Mouse (Mus musculus) bone marrow, adult 2 months (tissue): ENCODE results near the gene Prim2.

Experiments
- CTCF ChIP-seq: fragments of 200-500 bp; IDR thresholded peaks from 2 replicates; pipeline ENCODE4 v1.5.1; 2011; ENCODE audit warnings: low read length, control low read depth; ENCODE audit not compliant: control insufficient read depth, insufficient read depth
- POLR2A ChIP-seq: fragments of 200-500 bp; IDR thresholded peaks from 2 replicates; pipeline ENCODE4 v1.6.1; 2011; ENCODE audit warnings: low read depth, mild to moderate bottlenecking, control low read depth, low read length, borderline replicate concordance; ENCODE audit not compliant: control insufficient read depth

DNA sequence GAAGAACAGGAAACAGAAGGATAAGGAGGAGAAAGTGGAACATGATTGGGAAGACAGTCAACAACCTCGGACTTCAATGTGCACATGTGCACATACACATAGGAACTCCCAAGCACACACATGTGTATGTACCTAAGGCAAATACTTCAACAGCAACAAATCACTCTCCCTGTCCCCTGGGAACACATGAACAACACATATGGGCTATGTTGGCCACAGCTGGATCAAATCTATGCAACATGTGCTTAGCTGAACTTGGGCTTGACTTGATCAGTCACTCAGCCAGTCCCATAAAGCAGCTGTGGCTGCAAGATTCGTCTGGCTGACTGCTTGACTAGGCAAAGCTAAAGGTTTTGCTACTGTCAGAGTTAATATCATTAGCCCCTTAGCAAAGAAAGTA is 19.2 kb upstream of the Prim2 start:
- TF ChIP-seq POLR2A (no peak), CTCF (no peak)
